Mouse (Mus musculus) adrenal gland, postnatal 10 days (tissue): Measurements from ENCODE around the gene Hist1h3g. TPM values are rescaled to one million over a fixed set of nuclear protein-coding genes. Genes with fewer than 3 reads are reported as not detected.

ENCODE experiments used
- DNase-seq: peaks from one replicate; pipeline ENCODE4 v3.0.0; 2021; ENCODE audit warnings: mixed read lengths
- total RNA-seq, 2 experiments: library from RNA; stranded (reverse); gene quantifications; 2 replicates each; pipeline ENCODE4 v1.2.3; 2021

Gene Hist1h3g
- total RNA-seq, 2 experiments from 2014 or later, result 76.3 to 91.7 TPM

GRCm38 (mm10) chr13:23515826-23516620 is 19.2 kb upstream of the Hist1h3g start:
- DNase-seq, result no peak

DNA sequence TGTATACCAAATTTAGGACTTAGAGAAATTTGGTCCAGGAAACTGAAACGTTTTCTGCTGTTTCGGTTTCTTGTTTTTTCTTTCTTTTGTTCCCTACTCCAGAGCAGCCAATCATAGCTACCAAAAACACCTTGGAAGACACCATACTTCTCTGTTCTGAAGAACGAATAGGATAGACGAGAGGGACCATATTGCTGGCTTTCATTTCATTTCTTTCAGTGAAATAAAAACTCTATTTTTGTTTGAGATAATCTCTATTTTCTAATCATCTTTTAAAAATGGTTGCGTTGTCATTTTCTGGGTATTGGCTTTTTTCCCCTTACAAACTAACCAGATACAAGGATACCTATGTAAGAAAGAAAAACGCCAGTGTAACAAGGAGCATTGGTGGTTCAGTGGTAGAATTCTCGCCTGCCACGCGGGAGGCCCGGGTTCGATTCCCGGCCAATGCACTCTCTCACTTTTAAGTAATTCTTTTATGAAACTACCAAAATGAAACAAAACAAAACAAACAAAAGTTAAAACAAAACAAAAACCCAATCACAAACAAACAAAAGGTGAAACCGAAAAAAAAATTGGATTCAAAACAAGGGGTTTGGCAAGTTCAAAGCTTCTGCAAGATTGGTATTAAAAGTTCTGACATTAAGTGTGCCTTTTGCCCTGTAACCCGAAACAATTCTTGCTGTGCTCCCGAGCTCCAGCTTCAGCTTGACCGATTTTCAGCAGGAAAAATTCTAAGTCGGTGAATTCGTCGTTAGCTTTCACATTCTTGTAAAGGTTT is 18.2 kb upstream of the Hist1h3g start:
- DNase-seq, result peak; percentile 86

GRCm38 (mm10) chr13:23517603-23518294 is 17.5 kb upstream of the Hist1h3g start:
- DNase-seq, result peak; percentile 92

GRCm38 (mm10) chr13:23518295-23518603 is 17.0 kb upstream of the Hist1h3g start:
- DNase-seq, result no peak

DNA sequence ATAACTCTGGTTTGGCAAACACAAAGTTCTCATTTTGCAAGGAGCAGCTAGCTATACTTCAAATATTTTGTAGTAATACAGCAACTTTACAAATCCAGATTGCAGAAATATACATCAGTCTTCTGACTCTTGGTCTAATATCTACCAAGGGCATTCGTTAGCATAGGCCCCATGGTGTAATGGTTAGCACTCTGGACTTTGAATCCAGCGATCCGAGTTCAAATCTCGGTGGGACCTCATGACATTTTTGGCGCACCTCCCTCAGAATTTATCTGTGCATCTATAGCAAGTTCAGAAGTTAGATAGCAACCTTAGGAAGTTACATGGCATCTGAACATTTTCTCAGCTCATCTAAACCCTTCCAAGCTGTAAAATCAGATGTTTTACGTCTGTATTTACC is 16.3 kb upstream of the Hist1h3g start:
- peak; percentile 87 for DNase-seq

DNA sequence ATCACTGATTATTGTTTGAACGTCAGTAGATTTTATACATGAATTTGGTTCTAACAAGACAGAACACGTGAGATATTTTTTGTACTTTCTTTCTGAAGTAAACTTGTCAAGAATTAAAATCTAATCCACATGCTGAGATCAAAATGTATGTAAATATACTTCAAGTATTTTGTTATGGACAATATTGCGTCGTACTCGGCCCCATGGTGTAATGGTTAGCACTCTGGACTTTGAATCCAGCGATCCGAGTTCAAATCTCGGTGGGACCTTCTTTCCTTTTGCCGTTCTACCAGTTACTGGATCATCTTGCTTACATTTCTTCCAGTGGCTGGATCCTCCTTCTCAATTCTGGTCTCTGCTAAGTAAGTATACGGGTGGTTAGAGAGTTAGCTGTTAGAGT is 15.8 kb upstream of the Hist1h3g start:
- DNase-seq, result peak; percentile 85

- DNase-seq, result peak; percentile 86
Measured at GRCm38 (mm10) chr13:23521703-23522102, 13.5 kb upstream of the Hist1h3g start.

DNA sequence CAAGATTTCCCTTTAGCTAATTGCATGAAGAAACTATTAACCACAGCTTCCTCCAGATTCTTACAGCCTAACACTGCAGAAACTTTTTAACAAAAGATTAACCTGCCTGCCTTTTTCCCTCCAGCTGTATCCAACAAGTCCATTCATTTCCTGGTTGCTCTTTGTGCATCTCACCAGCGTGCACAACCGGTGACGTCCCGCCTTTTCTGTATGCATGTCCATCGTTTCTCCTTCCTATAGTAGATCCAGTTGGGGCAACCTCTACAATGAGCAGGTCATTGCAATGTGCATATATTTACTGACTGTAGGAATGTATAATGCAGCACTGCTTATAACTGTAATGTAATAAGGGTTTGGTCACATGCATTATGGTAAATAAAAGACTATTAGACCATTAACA is 11.2 kb upstream of the Hist1h3g start:
- no peak for DNase-seq

DNA sequence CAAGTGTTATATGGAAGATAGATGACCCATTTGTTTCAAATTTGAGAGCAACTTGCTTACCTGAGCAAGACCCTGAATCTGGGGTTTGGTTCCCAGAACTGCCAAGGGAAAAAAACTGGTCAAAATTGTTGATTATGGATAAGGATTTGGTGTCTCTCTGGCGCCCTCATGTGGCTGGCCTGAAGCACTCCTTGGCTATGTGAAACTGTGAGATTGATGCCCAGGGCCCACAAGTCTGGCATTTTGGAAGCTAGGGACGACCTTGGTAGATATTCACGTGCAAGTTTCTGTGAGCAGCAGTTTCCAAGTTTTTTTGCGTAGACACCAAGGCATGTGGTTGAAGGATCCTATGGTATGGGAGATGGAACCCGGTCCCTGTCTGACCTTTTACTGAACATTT is 10.6 kb upstream of the Hist1h3g start:
- DNase-seq, result peak; percentile 84

GRCm38 (mm10) chr13:23525901-23526300 is 9.3 kb upstream of the Hist1h3g start:
- DNase-seq, result no peak

DNA sequence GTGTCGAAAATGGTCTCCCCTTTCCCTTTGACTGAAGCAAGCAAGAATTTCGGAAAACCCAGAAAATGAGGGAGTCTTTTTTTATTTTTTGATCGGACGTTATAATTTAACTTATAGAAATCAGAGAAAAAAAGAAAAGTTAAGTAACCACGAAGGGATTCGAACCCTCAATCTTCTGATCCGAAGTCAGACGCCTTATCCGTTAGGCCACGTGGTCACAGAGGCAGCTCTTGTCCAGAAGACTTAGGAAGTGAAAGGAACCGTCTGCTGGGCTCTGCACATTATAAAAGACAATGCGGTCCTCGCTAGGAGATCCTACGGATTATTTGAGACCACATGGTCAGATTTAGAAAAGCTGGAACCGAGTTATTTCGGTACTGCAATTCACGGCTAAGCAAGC is 8.9 kb upstream of the Hist1h3g start:
- peak; percentile 96 for DNase-seq

DNA sequence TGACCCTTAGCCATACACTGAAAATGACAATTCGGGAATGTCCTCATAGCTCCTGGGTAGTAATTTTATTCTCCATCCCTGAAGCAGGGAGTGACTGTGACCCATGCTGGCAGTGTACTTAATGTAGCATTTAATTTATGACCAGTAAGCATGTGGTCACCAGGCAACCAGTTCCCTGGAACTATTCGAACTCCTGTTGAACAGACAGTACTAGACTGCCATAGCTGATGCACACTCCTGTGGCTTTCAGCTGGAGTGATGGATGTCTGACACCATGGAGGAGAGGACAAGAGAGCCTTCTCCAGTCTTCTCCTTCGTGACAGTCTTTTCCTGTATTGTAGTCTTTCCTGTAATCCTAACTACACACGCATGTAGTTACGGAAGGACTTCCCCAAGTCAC is 6.2 kb upstream of the Hist1h3g start:
- no peak for DNase-seq

DNA sequence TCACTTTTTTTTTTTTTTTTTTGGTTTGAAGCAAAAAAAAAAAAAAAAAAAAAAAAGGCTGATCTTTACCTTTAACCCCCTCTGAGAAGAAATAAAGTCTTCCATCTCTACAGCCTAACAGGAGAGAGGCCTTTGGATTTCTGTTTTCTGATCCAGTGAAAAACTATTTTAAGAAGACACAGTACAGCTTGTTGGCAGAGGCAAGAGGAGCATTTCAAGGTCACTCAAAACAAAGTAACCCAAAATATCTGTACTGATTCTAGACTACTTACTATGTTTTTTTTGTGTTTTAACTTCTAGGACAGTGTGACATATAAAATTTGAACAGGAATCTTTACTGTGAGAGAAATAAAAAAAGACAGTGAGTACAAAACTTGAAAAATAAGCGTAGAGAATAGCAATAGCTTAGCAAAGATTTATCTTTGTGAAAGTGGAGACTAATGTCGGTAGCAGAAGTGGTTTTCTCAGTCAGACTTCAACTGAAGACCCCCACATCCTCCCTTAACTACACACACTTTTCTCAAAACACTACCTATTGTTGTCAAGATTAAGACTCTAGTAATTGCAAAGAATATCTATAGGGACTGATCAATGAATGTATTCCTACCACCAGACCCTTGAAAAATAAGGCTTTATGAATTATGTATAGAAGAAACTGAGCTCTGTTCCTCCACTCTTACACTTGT is 5.6 kb upstream of the Hist1h3g start:
- DNase-seq, result no peak

DNA sequence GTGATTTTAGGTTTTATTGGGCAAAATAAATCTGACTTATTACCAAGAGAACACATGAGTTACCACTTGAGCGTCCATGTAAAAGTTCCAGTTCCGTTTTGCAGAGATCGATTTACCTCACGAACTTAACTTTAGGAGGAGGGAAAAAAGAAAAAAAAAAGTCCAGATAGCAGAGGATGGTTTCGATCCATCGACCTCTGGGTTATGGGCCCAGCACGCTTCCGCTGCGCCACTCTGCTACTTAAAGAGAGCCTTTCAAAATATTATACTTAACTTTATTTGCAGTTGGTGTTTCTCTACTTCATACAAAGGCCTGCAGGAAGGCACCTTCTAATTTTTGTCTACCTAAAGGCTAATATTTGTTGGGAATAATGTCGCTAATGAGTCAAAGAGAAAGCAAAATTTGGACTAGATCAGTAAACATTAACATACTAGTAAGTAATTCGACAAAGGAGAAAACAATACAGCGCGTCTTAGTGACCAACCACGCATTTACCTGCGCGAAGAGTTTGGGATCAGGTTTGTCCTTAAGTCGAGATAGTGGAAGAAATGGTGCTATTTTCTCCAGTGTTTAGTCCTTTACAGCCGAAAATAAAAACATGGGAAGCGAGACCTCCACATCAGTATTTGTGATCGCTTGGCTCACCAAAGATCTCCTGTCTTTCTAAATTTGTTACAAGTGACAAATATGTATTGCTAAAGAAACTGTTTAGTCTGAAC is 4.9 kb upstream of the Hist1h3g start:
- DNase-seq, result peak; percentile 74

- DNase-seq, result peak; percentile 97
Measured at GRCm38 (mm10) chr13:23530901-23531875, 4.0 kb upstream of the Hist1h3g start, which contains the start of gene Hist1h4h. Gene Hist1h4h (plus strand): TSS chr13:23531050.

- DNase-seq, result no peak
Measured at GRCm38 (mm10) chr13:23532262-23533075, 2.8 kb upstream of the Hist1h3g start.

DNA sequence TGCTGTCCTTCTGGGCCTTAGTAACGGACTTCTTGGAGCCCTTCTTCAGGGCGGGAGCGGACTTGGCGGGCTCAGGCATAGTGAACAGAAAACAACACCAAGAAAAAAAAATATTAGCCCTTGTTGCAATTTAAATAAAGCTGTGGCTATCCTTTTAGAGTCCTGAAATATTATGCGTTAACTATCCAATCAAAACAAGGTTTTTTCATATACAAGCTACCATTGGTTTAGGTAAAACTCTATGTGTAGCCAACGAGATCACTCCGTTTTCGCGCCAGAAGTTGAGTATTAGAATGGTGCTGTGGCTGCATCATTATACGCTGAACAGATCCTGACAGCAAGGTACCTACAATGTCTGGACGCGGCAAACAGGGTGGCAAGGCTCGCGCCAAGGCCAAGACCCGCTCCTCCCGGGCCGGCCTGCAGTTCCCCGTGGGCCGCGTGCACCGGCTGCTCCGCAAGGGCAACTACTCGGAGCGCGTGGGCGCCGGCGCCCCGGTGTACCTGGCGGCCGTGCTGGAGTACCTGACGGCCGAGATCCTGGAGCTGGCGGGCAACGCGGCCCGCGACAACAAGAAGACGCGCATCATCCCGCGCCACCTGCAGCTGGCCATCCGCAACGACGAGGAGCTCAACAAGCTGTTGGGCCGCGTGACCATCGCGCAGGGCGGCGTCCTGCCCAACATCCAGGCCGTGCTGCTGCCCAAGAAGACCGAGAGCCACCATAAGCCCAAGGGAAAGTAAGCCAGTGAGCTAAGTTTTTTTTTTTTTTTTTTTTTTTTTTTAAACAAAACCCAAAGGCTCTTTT is 1.5 kb upstream of the Hist1h3g start, which contains the start of gene Hist1h2af:
Gene Hist1h2af (plus strand): TSS at position 347 of the 808 bp plus-strand sequence.
- DNase-seq, result peak; percentile 73

DNA sequence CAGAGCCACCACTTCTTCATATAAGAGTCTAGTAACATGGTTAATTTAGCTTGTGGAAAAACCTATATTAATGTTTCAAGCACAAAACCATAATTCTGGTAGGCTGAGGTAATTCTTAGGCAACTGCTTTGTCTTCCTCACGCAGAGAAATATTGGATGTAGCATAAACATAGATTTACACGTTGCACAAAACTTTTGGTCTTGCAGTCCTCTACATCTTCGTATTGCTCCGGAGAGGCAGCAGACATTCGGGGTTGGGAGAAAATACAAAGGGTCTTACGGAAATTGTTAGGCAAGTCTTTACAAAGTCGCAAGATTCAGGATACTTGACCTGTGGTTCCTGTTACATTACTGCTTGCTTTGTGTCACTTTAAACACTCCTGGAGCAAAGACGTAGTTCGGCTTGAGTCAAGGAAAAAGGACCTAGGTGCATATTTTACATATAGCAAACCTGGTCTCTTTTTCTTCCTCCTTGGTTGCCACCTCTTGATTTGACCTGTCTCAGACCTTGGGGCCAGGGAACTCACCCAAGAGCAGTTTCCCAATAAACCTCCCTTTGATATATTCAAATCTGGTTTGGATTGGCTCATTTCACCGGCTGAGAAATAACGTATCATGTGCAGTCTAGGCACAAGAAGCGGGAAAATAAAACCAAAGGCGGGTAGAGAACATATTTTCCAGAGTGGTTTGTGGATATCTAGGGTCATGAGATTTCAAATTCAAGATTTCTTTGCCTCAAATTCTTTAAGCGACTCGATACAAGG is 672 bp upstream of the Hist1h3g start:
- peak; percentile 47 for DNase-seq
